In genomic region chr1:135728631-135729366, GRCm38 (mm10) we compare ENCODE assay signal across 1 mouse cellular context.
A peak's percentile ranks its signal among the peaks of the same experiment; 100 is the strongest.
TF ChIP-seq lines count a peak whose summit lies in the region.

No protein-coding gene starts in this region.

TF ChIP-seq in MEL, 35 proteins besides CTCF, POLR2A, EP300 and RAD21 (continued from another document):
- no peak for TF ChIP-seq USF2 (IDR thresholded peaks at IDR 0.05; ENCODE audit: borderline replicate concordance in 1 of 2, insufficient read depth in 1 of 2, low read depth in 1 of 2, low read length in 2 of 2)
- no peak for TF ChIP-seq CHD1 (IDR thresholded peaks at IDR 0.05; ENCODE audit: low read depth, low read length)
- TF ChIP-seq E2F4 (IDR thresholded peaks at IDR 0.05; ENCODE audit: borderline replicate concordance, low read depth, low read length) = peak; percentile 83; the same call in 1 of the 2 replicates
- TF ChIP-seq BHLHE40 (IDR thresholded peaks at IDR 0.05; ENCODE audit: borderline replicate concordance, low read depth, low read length) = peak; percentile 34; the same call in 1 of the 2 replicates
- TF ChIP-seq NRF1 (IDR thresholded peaks at IDR 0.05; ENCODE audit: insufficient read depth, low read depth, low read length, poor library complexity, severe bottlenecking) = peak; percentile 33; the same call in 1 of the 2 replicates
- no peak for TF ChIP-seq ZNF384 (IDR thresholded peaks at IDR 0.05; ENCODE audit: low read depth, low read length)
- no peak for TF ChIP-seq ZC3H11A (IDR thresholded peaks at IDR 0.05; ENCODE audit: low read depth, low read length)
- peak; percentile 42; the same call in 1 of the 2 replicates for TF ChIP-seq GATA1 (IDR thresholded peaks at IDR 0.05; ENCODE audit: low read depth, low read length)
- peak; percentile 52 for TF ChIP-seq NELFE (IDR thresholded peaks at IDR 0.05; ENCODE audit: low read depth, low read length)
- peak; percentile 27; the same call in 1 of the 2 replicates for TF ChIP-seq POLR2AphosphoS2 (IDR thresholded peaks at IDR 0.05; ENCODE audit: low read length)
- TF ChIP-seq TCF12 (IDR thresholded peaks at IDR 0.05; ENCODE audit: low read depth, low read length) = peak; percentile 51
- TF ChIP-seq CHD2 (IDR thresholded peaks at IDR 0.05; ENCODE audit: low read length) = peak; percentile 55; the same call in 1 of the 2 replicates
- no peak for TF ChIP-seq RCOR1 (IDR thresholded peaks at IDR 0.05; ENCODE audit: low read depth, low read length)
- no peak for TF ChIP-seq GABPA (IDR thresholded peaks at IDR 0.05; ENCODE audit: low read depth, low read length)
- TF ChIP-seq TBP (IDR thresholded peaks at IDR 0.05; ENCODE audit: low read depth, low read length) = peak; percentile 66
- TF ChIP-seq KAT2A (conservative IDR thresholded peaks at IDR 0.05; ENCODE audit: low read depth, low read length) = no peak
TF ChIP-seq in MEL: peak in this region for 18.
